Mouse (Mus musculus): ENCODE data around the gene Ncr1. TPM values are rescaled to one million over a fixed set of nuclear protein-coding genes. Genes with fewer than 3 reads are reported as not detected.
"Not testable (repeated sequence)": the region's sequence is repeated elsewhere in the genome, so short reads cannot be mapped to it uniquely, and the experiment has no call there.

Gene Ncr1
- not detected in 2 replicates for polyA plus RNA-seq (2012)

DNA sequence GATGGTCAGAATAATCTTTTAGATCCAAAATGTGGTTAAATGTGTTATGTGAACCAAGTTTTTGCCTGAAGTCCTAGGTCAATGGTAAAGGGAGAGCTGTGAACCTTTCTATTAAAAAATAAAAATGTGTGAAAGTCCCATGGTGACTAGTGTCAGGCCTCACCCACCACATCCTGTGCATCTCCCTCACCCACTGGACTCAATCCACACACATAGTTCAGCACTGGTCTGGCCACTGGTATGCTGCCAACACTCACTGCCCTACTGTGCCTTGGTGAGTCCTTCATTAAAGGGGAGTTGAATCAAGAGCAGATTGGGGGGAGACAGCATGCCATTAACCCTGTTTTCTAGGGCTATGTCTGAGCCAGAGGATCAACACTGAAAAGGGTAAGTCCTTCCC is at the start of gene Ncr1:
Gene Ncr1, plus strand, starts transcription at position 216 of the 400 bp plus-strand sequence.
- no peak for TF ChIP-seq GATA1 (IDR thresholded peaks at IDR 0.05; ENCODE audit: low read length)
- no peak for TF ChIP-seq TAL1 (IDR thresholded peaks at IDR 0.05; ENCODE audit: low read length)
- H3K4me1 ChIP-seq (ENCODE audit: control insufficient read depth): no peaks in the 10 kb centered on the region
- no peak within 1 kb of the TSS for H3K4me3 ChIP-seq (replicated peaks)
- no peaks in the 10 kb centered on the region for H3K9me3 ChIP-seq (ENCODE audit: control insufficient read depth, low read length)
- no peaks in the 10 kb centered on the region for H3K36me3 ChIP-seq (ENCODE audit: control insufficient read depth)
- H3K27me3 ChIP-seq (ENCODE audit: control insufficient read depth): no peaks in the 10 kb centered on the region

DNA sequence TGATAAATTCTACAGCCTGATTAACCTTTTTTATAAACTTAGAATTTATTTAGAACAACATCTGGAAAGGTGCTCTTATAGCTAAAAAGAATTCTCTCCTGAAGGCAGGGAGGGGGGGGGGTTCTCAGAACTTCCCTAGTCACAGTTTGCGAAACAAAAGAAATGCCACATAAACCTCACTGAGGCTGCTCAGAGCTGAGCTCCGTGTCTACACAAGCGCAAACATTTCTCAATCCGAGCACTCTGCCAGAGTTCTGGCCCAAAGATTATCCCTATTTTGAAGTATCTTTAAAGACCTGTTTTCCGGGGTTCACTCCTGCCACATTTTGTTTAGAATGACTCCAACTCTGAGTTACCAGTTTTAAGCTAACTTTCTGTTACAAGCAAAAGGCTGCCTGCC is 44.9 kb upstream of the Ncr1 start:
- Histone ChIP-seq H3K4me3 (replicated peaks) (no peak overlapping the region), H3K9me3 (ENCODE audit: control insufficient read depth, low read length) (no peaks in the 10 kb centered on the region), H3K36me3 (ENCODE audit: control insufficient read depth) (no peaks in the 10 kb centered on the region), H3K4me1 (ENCODE audit: control insufficient read depth) (no peaks in the 10 kb centered on the region), H3K27me3 (ENCODE audit: control insufficient read depth) (no peaks in the 10 kb centered on the region)
- no peak for TF ChIP-seq TAL1 (IDR thresholded peaks at IDR 0.05; ENCODE audit: low read length)
- no peak for TF ChIP-seq GATA1 (IDR thresholded peaks at IDR 0.05; ENCODE audit: low read length)

DNA sequence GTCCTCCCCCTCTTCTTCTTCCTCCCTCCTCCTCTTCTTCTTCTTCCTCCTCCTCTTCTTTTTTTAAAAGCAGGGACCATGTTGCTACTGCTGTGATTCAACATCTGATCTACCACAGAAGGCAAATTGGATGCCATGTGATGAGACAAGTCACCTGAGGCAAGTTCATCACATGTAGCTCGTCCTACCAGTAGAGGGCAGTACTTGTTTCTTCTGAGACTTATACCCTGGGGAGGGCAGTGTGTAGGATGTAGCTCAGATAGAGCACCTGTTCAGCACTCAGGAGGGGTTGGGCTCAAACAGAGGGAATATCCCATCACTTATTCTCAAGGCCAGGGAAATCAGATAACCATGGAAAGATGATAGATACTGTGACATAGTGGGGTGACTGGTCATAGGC is 40.3 kb upstream of the Ncr1 start:
- H3K4me3 ChIP-seq (replicated peaks): no peak overlapping the region
- H3K4me1 ChIP-seq (ENCODE audit: control insufficient read depth): no peaks in the 10 kb centered on the region
- no peaks in the 10 kb centered on the region for H3K27me3 ChIP-seq (ENCODE audit: control insufficient read depth)
- H3K9me3 ChIP-seq (ENCODE audit: control insufficient read depth, low read length): no peaks in the 10 kb centered on the region
- TF ChIP-seq TAL1 (IDR thresholded peaks at IDR 0.05; ENCODE audit: low read length): no peak
- TF ChIP-seq GATA1 (IDR thresholded peaks at IDR 0.05; ENCODE audit: low read length): no peak
- no peaks in the 10 kb centered on the region for H3K36me3 ChIP-seq (ENCODE audit: control insufficient read depth)

DNA sequence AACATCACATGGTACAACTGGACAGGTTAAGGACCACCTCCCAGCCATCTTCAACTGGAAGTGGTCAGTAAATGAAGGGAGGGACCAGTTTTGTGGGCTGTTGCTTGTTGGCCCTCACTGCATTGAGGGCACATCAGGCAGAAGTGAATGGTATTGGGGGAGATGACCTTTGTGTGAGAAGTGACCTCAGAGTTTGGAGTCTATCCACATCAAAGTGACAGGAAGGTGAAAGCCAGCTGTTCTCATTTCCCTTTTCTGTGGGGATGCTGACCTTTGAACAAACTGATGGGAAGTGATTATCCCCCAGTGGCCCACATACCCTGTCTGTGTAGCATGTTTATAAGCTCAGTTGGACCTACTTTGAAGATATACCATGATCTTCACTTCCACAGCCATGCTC is 37.4 kb upstream of the Ncr1 start:
- H3K36me3 ChIP-seq (ENCODE audit: control insufficient read depth): no peaks in the 10 kb centered on the region

DNA sequence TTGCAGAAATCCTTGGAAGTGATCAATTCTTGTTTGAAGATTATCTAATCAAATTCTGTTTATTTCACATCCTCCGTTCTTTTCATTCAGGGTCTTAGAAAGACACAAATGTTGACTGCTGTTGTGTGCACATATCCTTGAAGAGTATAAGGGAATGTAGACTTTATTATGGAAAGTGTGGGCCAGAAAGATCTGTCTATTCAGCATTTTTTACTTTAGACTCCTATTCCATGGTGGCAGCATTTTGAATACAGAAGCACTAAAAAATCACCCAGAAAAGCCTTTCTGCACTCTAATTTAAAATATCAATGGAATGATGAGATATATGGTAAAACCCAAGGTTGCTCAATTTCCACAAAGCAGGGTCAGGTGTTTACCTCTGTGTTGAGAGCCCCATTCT is 34.1 kb upstream of the Ncr1 start:
- H3K4me3 ChIP-seq (replicated peaks): no peak overlapping the region
- TF ChIP-seq TAL1 (IDR thresholded peaks at IDR 0.05; ENCODE audit: low read length): no peak
- TF ChIP-seq GATA1 (IDR thresholded peaks at IDR 0.05; ENCODE audit: low read length): no peak
- no peaks in the 10 kb centered on the region for H3K9me3 ChIP-seq (ENCODE audit: control insufficient read depth, low read length)
- no peaks in the 10 kb centered on the region for H3K4me1 ChIP-seq (ENCODE audit: control insufficient read depth)
- no peaks in the 10 kb centered on the region for H3K27me3 ChIP-seq (ENCODE audit: control insufficient read depth)
- no peaks in the 10 kb centered on the region for H3K36me3 ChIP-seq (ENCODE audit: control insufficient read depth)

More for the DNA sequence above, 37.4 kb upstream of the Ncr1 start:
- Histone ChIP-seq H3K4me1 (ENCODE audit: control insufficient read depth) (no peaks in the 10 kb centered on the region), H3K9me3 (ENCODE audit: control insufficient read depth, low read length) (no peaks in the 10 kb centered on the region), H3K27me3 (ENCODE audit: control insufficient read depth) (no peaks in the 10 kb centered on the region), H3K4me3 (replicated peaks) (no peak overlapping the region)
- TF ChIP-seq TAL1 (IDR thresholded peaks at IDR 0.05; ENCODE audit: low read length) (no peak), GATA1 (IDR thresholded peaks at IDR 0.05; ENCODE audit: low read length) (no peak)

DNA sequence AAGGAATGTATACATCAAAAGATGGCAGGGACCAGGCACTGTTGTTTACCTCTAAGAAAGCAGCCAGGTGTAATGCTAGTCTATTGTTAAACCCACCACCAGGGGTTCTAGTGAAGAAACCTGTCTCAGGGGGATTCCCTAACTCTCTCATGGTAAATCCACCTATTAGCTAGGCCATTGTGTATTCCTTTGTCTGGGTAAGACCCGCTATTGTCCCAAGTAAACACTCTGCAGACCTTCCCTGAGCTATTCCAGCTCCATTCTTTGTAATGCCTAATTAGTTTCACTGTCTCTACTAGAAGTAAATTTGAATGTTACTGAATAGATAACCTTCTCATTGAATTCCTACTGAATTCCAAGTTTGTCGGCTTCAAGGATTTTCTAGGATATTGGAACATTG is 24.4 kb upstream of the Ncr1 start:
- H3K4me1 ChIP-seq (ENCODE audit: control insufficient read depth); H3K4me3 ChIP-seq (replicated peaks); H3K36me3 ChIP-seq (ENCODE audit: control insufficient read depth); H3K27me3 ChIP-seq (ENCODE audit: control insufficient read depth); H3K9me3 ChIP-seq (ENCODE audit: control insufficient read depth, low read length): not testable (repeated sequence)

DNA sequence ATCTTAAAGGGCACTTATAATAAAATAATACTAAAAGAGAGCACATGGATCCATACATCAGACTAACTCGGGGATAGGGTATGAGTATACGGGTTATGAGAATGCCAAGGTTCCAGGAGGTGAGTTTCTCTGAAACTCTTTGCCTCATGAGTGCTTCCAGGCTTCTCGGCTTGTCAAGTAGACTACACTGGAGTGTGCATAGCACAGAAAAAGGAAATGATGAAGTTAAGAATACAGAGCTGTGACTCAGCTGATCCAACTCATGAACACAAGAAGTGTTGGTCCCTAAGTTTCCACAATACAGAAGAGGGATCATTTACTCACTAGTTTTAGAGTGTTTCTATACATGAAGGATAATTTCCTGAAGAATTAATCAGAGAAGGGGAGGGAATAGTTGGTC is 24.0 kb upstream of the Ncr1 start:
- H3K9me3 ChIP-seq (ENCODE audit: control insufficient read depth, low read length); H3K27me3 ChIP-seq (ENCODE audit: control insufficient read depth); H3K36me3 ChIP-seq (ENCODE audit: control insufficient read depth); H3K4me1 ChIP-seq (ENCODE audit: control insufficient read depth); H3K4me3 ChIP-seq (replicated peaks): not testable (repeated sequence)

DNA sequence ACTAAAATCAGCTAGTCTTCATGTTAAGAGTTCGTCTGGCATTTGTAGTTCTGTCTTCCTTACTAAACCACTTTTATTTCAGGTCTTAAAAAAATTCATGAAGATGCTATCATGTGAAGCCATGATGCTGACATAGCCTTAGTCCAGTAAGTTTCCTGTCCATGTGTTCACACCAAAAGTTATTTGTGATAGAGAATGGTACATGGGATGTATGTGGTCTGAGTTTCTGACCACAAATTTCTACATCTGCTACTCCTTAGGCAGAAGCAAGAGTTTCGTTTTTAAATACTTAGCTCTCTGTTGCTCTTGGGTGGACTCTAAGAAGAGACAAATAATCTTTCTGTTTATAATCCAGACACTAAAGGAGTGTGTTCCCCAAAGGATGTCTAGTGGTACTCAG is 14.2 kb upstream of the Ncr1 start:
- no peaks in the 10 kb centered on the region for H3K36me3 ChIP-seq (ENCODE audit: control insufficient read depth)
- no peak overlapping the region for H3K4me3 ChIP-seq (replicated peaks)
- H3K27me3 ChIP-seq (ENCODE audit: control insufficient read depth): no peaks in the 10 kb centered on the region
- H3K9me3 ChIP-seq (ENCODE audit: control insufficient read depth, low read length): peaks cover 3% of the 10 kb centered on the region; the same call in 1 of the 2 replicates
- TF ChIP-seq TAL1 (IDR thresholded peaks at IDR 0.05; ENCODE audit: low read length) (no peak), GATA1 (IDR thresholded peaks at IDR 0.05; ENCODE audit: low read length) (no peak)
- no peaks in the 10 kb centered on the region for H3K4me1 ChIP-seq (ENCODE audit: control insufficient read depth)

DNA sequence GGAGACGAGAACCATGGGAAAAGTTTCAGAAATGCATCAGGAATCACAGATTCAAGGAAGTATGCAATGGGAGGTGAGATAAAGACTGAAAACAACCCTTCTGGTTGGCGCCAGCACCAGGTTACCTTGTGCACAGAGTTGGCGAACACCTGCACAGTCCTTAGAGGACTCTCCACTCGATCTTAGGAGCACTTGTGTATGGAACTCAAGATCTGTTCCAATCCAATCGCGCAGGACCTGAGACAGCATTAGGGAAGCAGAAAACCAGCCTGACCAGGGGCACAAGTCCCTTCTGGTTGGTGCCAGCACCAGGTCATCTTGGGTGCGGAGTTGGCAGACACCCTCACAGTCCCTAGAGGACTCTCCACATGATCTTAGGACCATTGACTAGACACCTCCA is 36.0 kb downstream of the Ncr1 start:
- Histone ChIP-seq H3K4me1 (ENCODE audit: control insufficient read depth) (no peaks in the 10 kb centered on the region), H3K4me3 (replicated peaks) (no peak overlapping the region), H3K27me3 (ENCODE audit: control insufficient read depth) (no peaks in the 10 kb centered on the region), H3K9me3 (ENCODE audit: control insufficient read depth, low read length) (no peaks in the 10 kb centered on the region), H3K36me3 (ENCODE audit: control insufficient read depth) (no peaks in the 10 kb centered on the region)
- no peak for TF ChIP-seq GATA1 (IDR thresholded peaks at IDR 0.05; ENCODE audit: low read length)
- TF ChIP-seq TAL1 (IDR thresholded peaks at IDR 0.05; ENCODE audit: low read length): no peak

Other genes with a start within 250 kb of the Ncr1 start
- not detected in 2 replicates for gene Ttyh1, start 218.3 kb upstream of the Ncr1 start, polyA plus RNA-seq (2012)
- 20.2 and 21.2 TPM in 2 replicates for gene Leng8, start 200.7 kb upstream of the Ncr1 start, polyA plus RNA-seq (2012)
- 0.04 and 0.07 TPM in 2 replicates for gene Leng9, start 187.3 kb upstream of the Ncr1 start, polyA plus RNA-seq (2012)
- 0.14 and 0.25 TPM in 2 replicates for gene Cdc42ep5, start 172.9 kb upstream of the Ncr1 start, polyA plus RNA-seq (2012)
- gene Lilra5, start 100.0 kb upstream of the Ncr1 start, polyA plus RNA-seq (2012): 0.02 TPM in 1 of 2 replicates, not detected in the other
- 0.05 TPM in 1 of 2 replicates, not detected in the other for gene Gp6, start 60.0 kb downstream of the Ncr1 start, polyA plus RNA-seq (2012)
- 0.02 TPM in 1 of 2 replicates, not detected in the other for gene Rdh13, start 107.9 kb downstream of the Ncr1 start, polyA plus RNA-seq (2012)
- not detected in 2 replicates for gene Eps8l1, start 123.0 kb downstream of the Ncr1 start, polyA plus RNA-seq (2012)
- 10.8 and 16.5 TPM in 2 replicates for gene Ppp1r12c, start 164.0 kb downstream of the Ncr1 start, polyA plus RNA-seq (2012)
- gene Tnnt1, start 178.7 kb downstream of the Ncr1 start, polyA plus RNA-seq (2012): 0.28 TPM in 1 of 2 replicates, not detected in the other
- gene Tnni3, start 186.5 kb downstream of the Ncr1 start, polyA plus RNA-seq (2012): not detected in 2 replicates
- gene Dnaaf3, start 194.7 kb downstream of the Ncr1 start, polyA plus RNA-seq (2012): 0.02 TPM in 2 replicates
- gene Syt5, start 209.8 kb downstream of the Ncr1 start, polyA plus RNA-seq (2012): 0.38 and 0.50 TPM in 2 replicates